Mouse (Mus musculus) embryonic facial prominence, embryonic 14.5 days (tissue): ENCODE measurements at regions not wholly inside any gene's neighbourhood (a gene's known extent, or its start where the extent isn't known, plus 50 kb on each side); places are given as distances from the start of the nearest gene placed in this dataset.

Source experiments
- ATAC-seq: fragments of 200-750 bp; cut with Nextera tagmentation; 2 replicates; pipeline ENCODE4 v1.8.0; 2017; ENCODE audit warnings: low read depth, moderate number of reproducible peaks, moderate TSS enrichment
- DNase-seq: peaks from one replicate; pipeline ENCODE4 v3.0.0-alpha.2; 2015; ENCODE audit warnings: low spot score
- H3K27ac ChIP-seq: fragments of 300-500 bp; sonication (generic); replicated peaks from 2 replicates; pipeline ENCODE4 v1.5.1; 2014; ENCODE audit warnings: low read depth, mild to moderate bottlenecking, low read length, moderate library complexity
- H3K27me3 ChIP-seq: fragments of 300-500 bp; sonication (generic); replicated peaks from 2 replicates; pipeline ENCODE4 v1.6.1; 2014; ENCODE audit warnings: low read length; ENCODE audit not compliant: control insufficient read depth, insufficient read depth
- H3K36me3 ChIP-seq: fragments of 300-500 bp; sonication (generic); 2 replicates; pipeline ENCODE4 v1.6.1; 2014; ENCODE audit warnings: low read length, mixed read lengths; ENCODE audit not compliant: control insufficient read depth, insufficient read depth
- H3K4me1 ChIP-seq: fragments of 300-500 bp; sonication (generic); 2 replicates; pipeline ENCODE4 v1.6.1; 2014; ENCODE audit warnings: antibody characterized with exemption, low read length; ENCODE audit not compliant: control insufficient read depth, insufficient read depth
- H3K4me2 ChIP-seq: fragments of 300-500 bp; sonication (generic); 2 replicates; pipeline ENCODE4 v1.6.1; 2014; ENCODE audit warnings: low read depth, mild to moderate bottlenecking, low read length, moderate library complexity, mixed read lengths
- H3K4me3 ChIP-seq: fragments of 300-500 bp; sonication (generic); 2 replicates; pipeline ENCODE4 v1.5.1; 2014; ENCODE audit warnings: low read depth, mild to moderate bottlenecking, low read length
- H3K9ac ChIP-seq: fragments of 300-500 bp; sonication (generic); 2 replicates; pipeline ENCODE4 v1.6.1; 2014; ENCODE audit warnings: low read depth, mild to moderate bottlenecking, low read length, moderate library complexity, mixed read lengths
- H3K9me3 ChIP-seq: fragments of 300-500 bp; sonication (generic); 2 replicates; pipeline ENCODE4 v1.6.1; 2016; ENCODE audit warnings: low read length; ENCODE audit not compliant: control insufficient read depth
- WGBS: fragments of 180-500 bp; shearing (Covaris S2); extraction: QIAGEN DNeasy Blood & Tissue Kit; methylation state at CpG from one replicate; pipeline ENCODE4 v1.1.7; 2014; 5-methylcytosine and 5-hydroxymethylcytosine counted together

DNA sequence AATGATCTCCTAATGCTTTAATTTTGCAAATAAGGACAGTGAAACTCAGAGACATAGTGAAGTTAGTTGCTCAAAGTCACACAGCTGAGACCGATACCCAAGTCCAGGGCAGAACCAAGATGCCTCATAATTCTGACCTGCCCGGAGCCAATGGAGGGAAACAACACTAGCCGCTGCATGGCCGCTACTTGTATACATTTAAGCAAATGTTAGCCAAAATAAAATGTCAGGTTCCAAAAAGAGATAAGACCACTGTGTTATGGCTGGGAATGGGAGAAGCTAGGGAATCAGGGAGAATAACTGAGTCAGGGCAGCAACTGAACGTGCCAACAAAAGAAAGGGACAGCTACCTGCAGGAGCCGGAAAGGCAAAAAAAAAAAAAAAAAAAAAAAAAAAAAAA is 97.4 kb downstream of the Dad1 start:
- H3K4me2 ChIP-seq: no peak overlapping the region

DNA sequence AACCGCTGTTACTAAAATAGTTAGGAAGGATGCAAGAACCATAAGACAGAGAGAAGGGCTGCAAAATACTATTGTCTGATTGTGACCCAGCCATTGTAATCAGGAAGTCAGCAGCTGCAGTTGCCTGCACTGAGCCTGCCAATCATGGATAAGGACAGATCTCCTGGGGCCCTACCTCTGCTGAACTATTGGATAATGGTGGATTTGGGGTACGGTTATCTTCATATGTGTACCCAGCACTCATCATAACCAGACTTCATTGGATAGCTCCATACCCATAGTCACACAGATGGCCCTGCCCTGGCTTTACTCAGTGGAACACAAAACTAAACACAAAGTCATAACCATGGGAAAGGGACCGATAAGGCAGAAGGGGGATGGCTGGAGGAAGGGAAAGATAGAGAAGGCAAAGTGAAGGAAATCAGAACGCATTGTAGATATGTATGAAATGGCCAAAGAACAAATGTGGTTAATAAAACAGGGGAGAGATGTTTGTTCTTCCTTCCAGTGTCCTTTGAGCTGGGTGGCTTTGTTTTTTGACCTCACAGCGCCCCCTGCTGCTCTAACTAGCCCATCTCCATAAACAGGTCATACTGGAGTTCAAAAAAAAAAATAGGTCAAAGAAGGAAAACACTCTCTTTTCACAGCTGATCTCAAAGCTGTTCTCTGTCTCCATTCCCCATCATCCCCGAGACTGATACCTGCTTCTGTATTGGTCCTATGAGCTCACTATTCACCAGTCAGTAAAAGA is 101.2 kb downstream of the Dad1 start:
- Histone ChIP-seq H3K4me2 (no peak overlapping the region), H3K27me3 (no peaks in the 10 kb centered on the region; the same call in 1 of the 2 replicates), H3K4me1 (no peaks in the 10 kb centered on the region), H3K9me3 (no peaks in the 10 kb centered on the region), H3K4me3 (no peak overlapping the region), H3K27ac (no peak overlapping the region), H3K9ac (no peak overlapping the region), H3K36me3 (no peaks in the 10 kb centered on the region)
- DNase-seq (peak; percentile 51), ATAC-seq (0 out of 2 replicates have a peak, but pooled peaks have one; percentile 37)
- WGBS: 51% methylated on average over 6 of the region's 6 CpGs

More for the DNA sequence above, 97.4 kb downstream of the Dad1 start:
- no peaks in the 10 kb centered on the region for H3K4me1 ChIP-seq
- H3K36me3 ChIP-seq: no peaks in the 10 kb centered on the region
- H3K27me3 ChIP-seq: no peaks in the 10 kb centered on the region; the same call in 1 of the 2 replicates
- ATAC-seq (no peak), DNase-seq (no peak)
- H3K9me3 ChIP-seq: no peaks in the 10 kb centered on the region
- H3K4me3 ChIP-seq: no peak overlapping the region
- 86% methylated on average over 6 of the region's 6 CpGs for WGBS
- no peak overlapping the region for H3K9ac ChIP-seq
- no peak overlapping the region for H3K27ac ChIP-seq

DNA sequence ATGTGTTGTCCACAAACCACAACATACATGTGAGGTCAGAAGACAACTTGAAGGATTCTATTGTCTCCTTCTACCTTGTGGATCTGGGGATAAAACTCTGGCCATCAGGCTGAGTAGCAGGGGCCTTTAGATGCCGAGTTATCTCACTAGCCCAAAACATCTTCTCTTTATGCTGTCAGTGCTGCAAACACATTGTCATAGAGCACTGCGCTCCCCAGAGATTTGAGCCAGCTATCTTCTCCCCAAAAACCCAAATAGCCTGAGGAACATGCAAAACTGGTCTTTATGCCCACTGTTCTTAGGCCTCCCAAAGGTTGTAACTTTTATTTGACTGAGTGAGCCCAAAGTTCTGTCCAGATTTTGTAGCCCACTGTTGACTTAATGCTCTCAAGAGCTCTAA is 102.0 kb downstream of the Dad1 start:
- WGBS: 84% methylated on average over 2 of the region's 2 CpGs
- DNase-seq: no peak

DNA sequence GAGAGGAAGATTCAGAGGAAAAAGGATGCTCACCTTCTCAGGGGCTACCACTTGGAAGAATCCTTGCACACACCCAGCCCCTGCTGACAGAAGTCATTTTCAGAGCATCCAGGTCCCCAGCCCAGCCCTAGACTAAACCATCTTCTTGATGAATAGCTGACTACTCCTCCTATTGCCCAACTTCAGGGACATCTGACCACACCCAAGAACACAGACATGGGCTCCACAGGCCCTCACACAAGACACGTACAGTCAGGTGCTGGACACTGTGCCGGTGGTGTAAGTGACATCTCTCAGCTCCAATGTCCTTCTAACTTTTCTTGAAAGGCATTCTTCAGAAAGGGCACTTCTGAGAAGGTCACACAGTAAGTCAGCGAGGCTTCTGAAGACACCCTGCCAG is 102.6 kb downstream of the Dad1 start:
- ATAC-seq (no peak), DNase-seq (no peak)
- Histone ChIP-seq H3K9me3 (no peaks in the 10 kb centered on the region), H3K4me2 (no peak overlapping the region), H3K9ac (no peak overlapping the region), H3K27me3 (no peaks in the 10 kb centered on the region; the same call in 1 of the 2 replicates), H3K4me1 (no peaks in the 10 kb centered on the region), H3K4me3 (no peak overlapping the region), H3K27ac (no peak overlapping the region), H3K36me3 (no peaks in the 10 kb centered on the region)
- 84% methylated on average over 3 of the region's 3 CpGs for WGBS

More for the DNA sequence above, 102.0 kb downstream of the Dad1 start:
- H3K36me3 ChIP-seq: no peaks in the 10 kb centered on the region
- no peaks in the 10 kb centered on the region for H3K9me3 ChIP-seq
- H3K27me3 ChIP-seq: no peaks in the 10 kb centered on the region; the same call in 1 of the 2 replicates
- no peak overlapping the region for H3K4me2 ChIP-seq
- ATAC-seq: no peak
- H3K9ac ChIP-seq: no peak overlapping the region
- no peak overlapping the region for H3K4me3 ChIP-seq
- no peaks in the 10 kb centered on the region for H3K4me1 ChIP-seq
- H3K27ac ChIP-seq: no peak overlapping the region

DNA sequence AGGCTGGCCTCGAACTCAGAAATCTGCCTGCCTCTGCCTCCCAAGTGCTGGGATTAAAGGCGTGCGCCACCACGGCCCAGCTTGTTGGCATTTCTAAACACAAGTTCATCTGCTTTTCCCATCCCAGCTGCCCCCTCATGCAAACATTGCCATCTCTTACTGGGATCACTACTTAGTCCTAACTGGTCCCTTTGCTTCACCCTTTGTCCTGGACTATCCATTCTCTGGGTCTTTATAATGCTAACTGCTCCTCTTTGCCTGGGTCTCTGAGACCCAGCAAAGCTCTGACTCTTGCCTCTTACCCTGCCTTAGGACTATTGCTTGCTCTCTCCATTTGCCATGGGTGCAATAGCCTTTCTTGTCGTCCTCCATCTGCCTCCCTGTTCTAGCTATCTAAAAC is 103.7 kb downstream of the Dad1 start:
- no peak overlapping the region for H3K4me2 ChIP-seq
- no peaks in the 10 kb centered on the region; the same call in 1 of the 2 replicates for H3K27me3 ChIP-seq
- H3K9me3 ChIP-seq: no peaks in the 10 kb centered on the region
- no peak overlapping the region for H3K4me3 ChIP-seq
- DNase-seq: no peak
- H3K4me1 ChIP-seq: no peaks in the 10 kb centered on the region
- no peak overlapping the region for H3K9ac ChIP-seq
- H3K36me3 ChIP-seq: no peaks in the 10 kb centered on the region
- H3K27ac ChIP-seq: no peak overlapping the region
- no peak for ATAC-seq
- 86% methylated on average over 5 of the region's 5 CpGs for WGBS

DNA sequence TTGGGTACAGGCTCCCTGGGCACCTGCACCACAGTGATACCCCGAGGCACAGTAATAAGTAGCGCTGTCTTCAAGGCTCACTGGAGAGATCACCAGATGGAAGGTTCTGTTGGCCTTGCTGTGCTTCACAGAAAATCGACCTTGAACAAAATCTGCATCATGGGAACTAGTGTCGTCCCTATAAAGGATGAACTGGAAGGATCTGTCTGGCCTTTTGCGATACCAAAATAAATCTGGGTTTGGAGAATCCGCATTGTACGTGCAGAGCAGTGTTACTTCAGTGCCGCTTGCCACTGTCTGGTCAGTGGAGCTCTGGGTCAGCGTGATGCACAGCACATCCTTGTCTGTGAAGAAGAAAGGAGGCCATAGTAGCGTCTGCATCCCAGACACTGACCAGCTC is 105.3 kb downstream of the Dad1 start:
- H3K4me2 ChIP-seq: no peak overlapping the region
- H3K9ac ChIP-seq: no peak overlapping the region
- no peaks in the 10 kb centered on the region for H3K27me3 ChIP-seq
- DNase-seq (no peak), ATAC-seq (no peak)
- no peaks in the 10 kb centered on the region for H3K9me3 ChIP-seq
- no peaks in the 10 kb centered on the region for H3K4me1 ChIP-seq
- no peaks in the 10 kb centered on the region for H3K36me3 ChIP-seq
- 92% methylated on average over 10 of the region's 10 CpGs for WGBS
- no peak overlapping the region for H3K27ac ChIP-seq
- H3K4me3 ChIP-seq: no peak overlapping the region

DNA sequence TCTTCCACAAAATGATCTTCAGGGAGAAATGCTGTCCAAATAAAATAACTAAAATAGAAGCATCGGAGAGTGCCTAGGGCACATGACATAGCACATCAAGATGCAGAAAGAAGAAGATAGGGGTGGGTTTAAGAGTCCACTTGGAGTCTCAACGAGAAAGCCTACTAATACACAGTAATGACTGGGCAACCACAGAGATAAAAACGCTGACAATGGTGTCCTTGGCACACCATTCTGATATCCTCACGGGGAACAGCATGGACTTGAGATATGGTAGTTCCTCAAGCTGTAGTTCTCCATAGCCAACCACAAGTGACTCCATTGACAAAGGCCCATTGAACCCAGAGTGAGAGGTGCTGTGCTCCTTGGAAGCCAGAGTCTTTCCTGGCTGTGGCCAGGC is 105.8 kb downstream of the Dad1 start:
- H3K9ac ChIP-seq: no peak overlapping the region
- no peak overlapping the region for H3K4me3 ChIP-seq
- H3K4me1 ChIP-seq: no peaks in the 10 kb centered on the region
- no peak overlapping the region for H3K27ac ChIP-seq
- no peaks in the 10 kb centered on the region for H3K36me3 ChIP-seq
- WGBS: 96% methylated on average over 4 of the region's 4 CpGs
- no peaks in the 10 kb centered on the region for H3K9me3 ChIP-seq
- no peaks in the 10 kb centered on the region for H3K27me3 ChIP-seq
- ATAC-seq: no peak
- DNase-seq: no peak
- no peak overlapping the region for H3K4me2 ChIP-seq

DNA sequence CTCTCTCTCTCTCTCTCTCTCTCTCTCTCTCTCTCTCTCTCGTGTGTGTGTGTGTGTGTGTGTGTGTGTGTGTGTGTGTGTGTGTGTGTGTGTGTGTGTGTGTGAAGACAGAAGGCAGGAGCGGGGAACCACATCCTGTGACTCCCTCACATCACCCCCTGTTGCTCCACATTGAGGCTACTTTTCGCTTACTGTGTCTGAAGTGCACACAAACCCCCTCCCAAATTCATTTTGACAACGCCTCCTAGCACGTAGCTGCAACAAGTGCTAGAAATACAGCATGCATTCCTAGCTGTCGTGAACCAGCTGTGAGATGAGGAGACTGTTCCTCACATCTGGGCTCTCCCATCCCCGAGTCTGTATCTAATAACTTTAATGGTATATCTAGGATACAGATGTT is 106.4 kb downstream of the Dad1 start:
- no peaks in the 10 kb centered on the region for H3K36me3 ChIP-seq
- no peak for ATAC-seq
- no peaks in the 10 kb centered on the region for H3K4me1 ChIP-seq

More for the DNA sequence above, 106.4 kb downstream of the Dad1 start:
- H3K27me3 ChIP-seq: no peaks in the 10 kb centered on the region
- H3K4me3 ChIP-seq: no peak overlapping the region
- no peak overlapping the region for H3K27ac ChIP-seq
- 61% methylated on average over 6 of the region's 7 CpGs for WGBS
- no peak overlapping the region for H3K4me2 ChIP-seq
- no peak for DNase-seq
- no peak overlapping the region for H3K9ac ChIP-seq
- H3K9me3 ChIP-seq: no peaks in the 10 kb centered on the region
